Mouse (Mus musculus) myocyte (in vitro differentiated cells): ENCODE measurements around the gene Tbl1x.

ENCODE experiments used
- CEBPB ChIP-seq: IDR thresholded peaks from 2 replicates; pipeline ENCODE4 v1.6.1; 2011; ENCODE audit warnings: mild to moderate bottlenecking, moderate library complexity; ENCODE audit not compliant: poor library complexity, insufficient read depth, severe bottlenecking
- E2F4 ChIP-seq: IDR thresholded peaks from one replicate; pipeline ENCODE4 v1.6.1; 2011; ENCODE audit warnings: mild to moderate bottlenecking, control low read depth, moderate library complexity; ENCODE audit not compliant: insufficient read depth
- MAX ChIP-seq: IDR thresholded peaks from one replicate; pipeline ENCODE4 v1.6.1; 2011; ENCODE audit warnings: low read depth, mild to moderate bottlenecking, control low read depth
- MYOD1 ChIP-seq, 3 experiments: IDR thresholded peaks; one replicate each; pipeline ENCODE4 v1.6.1; 2011; ENCODE audit warnings: control low read depth in 2 of 3, low read depth in 2 of 3, mild to moderate bottlenecking in 2 of 3, moderate library complexity in 1 of 3; ENCODE audit not compliant: insufficient read length in 2 of 3, control insufficient read depth in 1 of 3
- MYOG ChIP-seq, 3 experiments: IDR thresholded peaks; one replicate each; pipeline ENCODE4 v1.6.1; 2011; ENCODE audit warnings: control low read depth in 2 of 3, low read depth in 2 of 3, mild to moderate bottlenecking in 2 of 3; ENCODE audit not compliant: insufficient read length in 2 of 3, control insufficient read depth in 1 of 3, insufficient read depth in 1 of 3
- POLR2A ChIP-seq: IDR thresholded peaks from one replicate; pipeline ENCODE4 v1.6.1; 2011; ENCODE audit warnings: low read depth, mild to moderate bottlenecking, control low read depth, moderate library complexity; ENCODE audit not compliant: insufficient read length
- POLR2AphosphoS2 ChIP-seq: IDR thresholded peaks from one replicate; pipeline ENCODE4 v1.6.1; 2011; ENCODE audit warnings: low read depth, control low read depth; ENCODE audit not compliant: insufficient read length
- REST ChIP-seq: IDR thresholded peaks from one replicate; pipeline ENCODE4 v1.6.1; 2011; ENCODE audit warnings: mild to moderate bottlenecking, control low read depth, moderate library complexity; ENCODE audit not compliant: insufficient read depth, insufficient read length
- SRF ChIP-seq: IDR thresholded peaks from one replicate; pipeline ENCODE4 v1.6.1; 2011; ENCODE audit warnings: low read depth; ENCODE audit not compliant: control insufficient read depth, insufficient read length
- TCF12 ChIP-seq: IDR thresholded peaks from one replicate; pipeline ENCODE4 v1.6.1; 2011; ENCODE audit warnings: mild to moderate bottlenecking, control low read depth; ENCODE audit not compliant: poor library complexity, insufficient read depth, severe bottlenecking
- TCF3 ChIP-seq: IDR thresholded peaks from one replicate; pipeline ENCODE4 v1.6.1; 2011; ENCODE audit warnings: low read depth, control low read depth; ENCODE audit not compliant: insufficient read length
- USF1 ChIP-seq: IDR thresholded peaks from one replicate; pipeline ENCODE4 v1.6.1; 2011; ENCODE audit warnings: low read depth, mild to moderate bottlenecking, control low read depth, moderate library complexity

GRCm38 (mm10) chrX:77518929-77519328 lies 8.1 kb downstream of the Tbl1x start:
- TF ChIP-seq SRF (no peak), POLR2A (no peak), USF1 (no peak), E2F4 (no peak), MYOG (IDR thresholded peaks at IDR 0.05; ENCODE audit: control insufficient read depth in 1 of 3, insufficient read depth in 1 of 3, insufficient read length in 2 of 3, low read depth in 2 of 3) (no peak), CEBPB (no peak), MAX (no peak), TCF12 (no peak), POLR2AphosphoS2 (no peak), MYOD1 (IDR thresholded peaks at IDR 0.05; ENCODE audit: control insufficient read depth in 1 of 3, insufficient read length in 2 of 3, low read depth in 2 of 3) (no peak), TCF3 (no peak), REST (no peak)
